Mouse (Mus musculus) liver, embryonic 13.5 days (tissue): ENCODE results near the gene S100a8. TPM values are rescaled to one million over a fixed set of nuclear protein-coding genes. Genes with fewer than 3 reads are reported as not detected.

ENCODE experiments used
- ATAC-seq: fragments of 200-750 bp; cut with Nextera tagmentation; 2 replicates; pipeline ENCODE4 v1.8.0; 2017; ENCODE audit warnings: low read depth, mild to moderate bottlenecking, moderate number of reproducible peaks, moderate library complexity
- DNase-seq: peaks from one replicate; pipeline ENCODE4 v3.0.0; 2022
- H3K27ac ChIP-seq: fragments of 300-500 bp; sonication (generic); 2 replicates; pipeline ENCODE4 v1.5.1; 2015; ENCODE audit warnings: moderate library complexity, mild to moderate bottlenecking, inconsistent platforms
- H3K27me3 ChIP-seq: fragments of 300-500 bp; sonication (generic); 2 replicates; pipeline ENCODE4 v1.6.1; 2015; ENCODE audit warnings: mild to moderate bottlenecking, inconsistent platforms
- H3K36me3 ChIP-seq: fragments of 300-500 bp; sonication (generic); 2 replicates; pipeline ENCODE4 v1.6.1; 2015; ENCODE audit warnings: mild to moderate bottlenecking, inconsistent platforms
- H3K4me1 ChIP-seq: fragments of 300-500 bp; sonication (generic); replicated peaks from 2 replicates; pipeline ENCODE4 v1.6.1; 2015; ENCODE audit warnings: inconsistent platforms
- H3K4me2 ChIP-seq: fragments of 300-500 bp; sonication (generic); 2 replicates; pipeline ENCODE4 v1.6.1; 2015; ENCODE audit warnings: inconsistent platforms, mild to moderate bottlenecking, moderate library complexity
- H3K4me3 ChIP-seq: fragments of 300-500 bp; sonication (generic); replicated peaks from 2 replicates; pipeline ENCODE4 v1.5.1; 2015; ENCODE audit warnings: mild to moderate bottlenecking, inconsistent platforms
- H3K9ac ChIP-seq: fragments of 300-500 bp; sonication (generic); 2 replicates; pipeline ENCODE4 v1.6.1; 2015; ENCODE audit warnings: mild to moderate bottlenecking, inconsistent platforms
- H3K9me3 ChIP-seq: fragments of 300-500 bp; sonication (generic); replicated peaks from 2 replicates; pipeline ENCODE4 v1.6.1; 2016; ENCODE audit warnings: inconsistent platforms
- WGBS: fragments of 180-500 bp; shearing (Covaris S2); methylation state at CpG from one replicate; pipeline ENCODE4 v1.1.7; 2015; ENCODE audit not compliant: insufficient replicate concordance; 5-methylcytosine and 5-hydroxymethylcytosine counted together
- polyA plus RNA-seq: library from polyadenylated mRNA; unstranded; fragments of >200 nt; fragmentation: Nextera tagmentation; extraction: Ambion mirVana; gene quantifications from 2 replicates; pipeline ENCODE4 v1.2.1, GENCODE M21; 2015

Gene S100a8
- polyA plus RNA-seq, 1 experiment from 2014 or later = 390 TPM

- Histone ChIP-seq H3K9me3 (no peaks in the 10 kb centered on the region), H3K27ac (no peak overlapping the region), H3K4me2 (no peak overlapping the region), H3K4me1 (no peaks in the 10 kb centered on the region), H3K36me3 (no peaks in the 10 kb centered on the region), H3K9ac (no peak overlapping the region), H3K4me3 (no peak overlapping the region), H3K27me3 (no peaks in the 10 kb centered on the region)
- ATAC-seq = no peak
- no peak for DNase-seq
- 42% methylated on average over 2 of the region's 2 CpGs for WGBS
Measured at GRCm38 (mm10) chr3:90686835-90687234, 18.1 kb downstream of the S100a8 start.

- Histone ChIP-seq H3K9ac (no peak overlapping the region), H3K4me1 (no peaks in the 10 kb centered on the region), H3K27ac (no peak overlapping the region), H3K27me3 (no peaks in the 10 kb centered on the region), H3K4me2 (no peak overlapping the region), H3K4me3 (no peak overlapping the region), H3K36me3 (no peaks in the 10 kb centered on the region), H3K9me3 (no peaks in the 10 kb centered on the region)
- DNase-seq (no peak), ATAC-seq (no peak)
- WGBS = 40% methylated on average over 2 of the region's 2 CpGs
Measured at GRCm38 (mm10) chr3:90693496-90693895, 24.7 kb downstream of the S100a8 start.

GRCm38 (mm10) chr3:90695613-90696012, 26.8 kb downstream of the S100a8 start, which contains the start of gene S100a9:
TSS of gene S100a9 (minus strand) at chr3:90695721.
- ATAC-seq = no peak
- Histone ChIP-seq H3K27me3 (no peaks in the 10 kb centered on the region), H3K9ac (no peak within 1 kb of the TSS), H3K36me3 (no peaks in the 10 kb centered on the region), H3K9me3 (no peaks in the 10 kb centered on the region), H3K4me1 (no peaks in the 10 kb centered on the region), H3K4me2 (no peak within 1 kb of the TSS), H3K27ac (no peak within 1 kb of the TSS), H3K4me3 (no peak within 1 kb of the TSS)
- no peak for DNase-seq
- 30% methylated on average over 3 of the region's 3 CpGs for WGBS

- Histone ChIP-seq H3K27ac (no peak overlapping the region), H3K9me3 (no peaks in the 10 kb centered on the region), H3K36me3 (no peaks in the 10 kb centered on the region), H3K9ac (no peak overlapping the region), H3K27me3 (no peaks in the 10 kb centered on the region), H3K4me2 (no peak overlapping the region), H3K4me1 (no peaks in the 10 kb centered on the region), H3K4me3 (no peak overlapping the region)
- DNase-seq (no peak), ATAC-seq (no peak)
- 65% methylated on average over 2 of the region's 2 CpGs for WGBS
Measured at GRCm38 (mm10) chr3:90702244-90702643, 33.5 kb downstream of the S100a8 start.

GRCm38 (mm10) chr3:90708523-90709202, 39.9 kb downstream of the S100a8 start:
- Histone ChIP-seq H3K9ac (no peak overlapping the region), H3K4me3 (no peak overlapping the region), H3K27ac (no peak overlapping the region), H3K9me3 (no peaks in the 10 kb centered on the region), H3K4me2 (no peak overlapping the region), H3K27me3 (no peaks in the 10 kb centered on the region), H3K4me1 (no peaks in the 10 kb centered on the region), H3K36me3 (no peaks in the 10 kb centered on the region)
- WGBS = 20% methylated on average over 4 of the region's 4 CpGs
- ATAC-seq = no peak
- no peak for DNase-seq

GRCm38 (mm10) chr3:90709591-90710460, 41.0 kb downstream of the S100a8 start:
- no peak overlapping the region for H3K4me2 ChIP-seq
- 40% methylated on average over 12 of the region's 12 CpGs for WGBS
- H3K4me1 ChIP-seq = no peaks in the 10 kb centered on the region
- no peaks in the 10 kb centered on the region for H3K27me3 ChIP-seq
- H3K9ac ChIP-seq = no peak overlapping the region
- DNase-seq (peak; percentile 53), ATAC-seq (0 out of 2 replicates have a peak, but pooled peaks have one; percentile 39)
- no peaks in the 10 kb centered on the region for H3K9me3 ChIP-seq
- H3K36me3 ChIP-seq = no peaks in the 10 kb centered on the region
- H3K4me3 ChIP-seq = no peak overlapping the region
- H3K27ac ChIP-seq = no peak overlapping the region

Other genes starting within 250 kb of the S100a8 start
- 10.0 and 11.7 TPM in 2 replicates for gene Ints3, start 235.4 kb upstream of the S100a8 start, polyA plus RNA-seq
- 4.0 TPM in 2 replicates for gene Npr1, start 203.1 kb upstream of the S100a8 start, polyA plus RNA-seq
- 75.0 and 85.0 TPM in 2 replicates for gene Ilf2, start 192.9 kb upstream of the S100a8 start, polyA plus RNA-seq
- gene Snapin, start 177.9 kb upstream of the S100a8 start, polyA plus RNA-seq = 21.2 and 22.9 TPM in 2 replicates
- 65.8 and 72.5 TPM in 2 replicates for gene Chtop, start 159.5 kb upstream of the S100a8 start, polyA plus RNA-seq
- 14.7 and 16.0 TPM in 2 replicates for gene S100a1, start 154.6 kb upstream of the S100a8 start, polyA plus RNA-seq
- 19.8 and 20.6 TPM in 2 replicates for gene S100a13, start 154.5 kb upstream of the S100a8 start, polyA plus RNA-seq
- not detected in 2 replicates for gene S100a14, start 142.1 kb upstream of the S100a8 start, polyA plus RNA-seq
- 26.4 and 27.4 TPM in 2 replicates for gene S100a16, start 131.7 kb upstream of the S100a8 start, polyA plus RNA-seq
- not detected in 2 replicates for gene S100a3, start 108.4 kb upstream of the S100a8 start, polyA plus RNA-seq
- gene S100a2, start 78.7 kb upstream of the S100a8 start, polyA plus RNA-seq = not detected in 2 replicates
- not detected in 2 replicates for gene Gm42674, start 67.1 kb upstream of the S100a8 start, polyA plus RNA-seq
- 0.58 and 0.59 TPM in 2 replicates for gene S100a4, start 65.2 kb upstream of the S100a8 start, polyA plus RNA-seq
- gene S100a5, start 60.5 kb upstream of the S100a8 start, polyA plus RNA-seq = not detected in 2 replicates
- gene S100a6, start 56.1 kb upstream of the S100a8 start, polyA plus RNA-seq = 6.1 and 7.2 TPM in 2 replicates
- gene S100a7a, start 15.0 kb upstream of the S100a8 start, polyA plus RNA-seq = not detected in 2 replicates
- 208 and 228 TPM in 2 replicates for gene S100a9, start 26.7 kb downstream of the S100a8 start, polyA plus RNA-seq
- gene Pglyrp4, start 57.9 kb downstream of the S100a8 start, polyA plus RNA-seq = not detected in 2 replicates
- gene Gm5849, start 108.9 kb downstream of the S100a8 start, polyA plus RNA-seq = not detected in 2 replicates